Mouse (Mus musculus): ENCODE measurements around the gene Amy2a2.
"Not testable (repeated sequence)": the region's sequence is repeated elsewhere in the genome, so short reads cannot be mapped to it uniquely, and the experiment has no call there.

Gene Amy2a2

GRCm38 (mm10) chr3:113356558-113356957 is at the start of gene Amy2a2:
Gene Amy2a2, minus strand, starts transcription at chr3:113356658.
- not testable (repeated sequence) for DNase-seq

- not testable (repeated sequence) for DNase-seq
Observed at GRCm38 (mm10) chr3:113345484-113345883, 11.0 kb downstream of the Amy2a2 start.

GRCm38 (mm10) chr3:113323952-113324351 is 32.5 kb downstream of the Amy2a2 start, which contains the start of gene Amy2a3:
Gene Amy2a3, minus strand, starts transcription at chr3:113324052.
- DNase-seq = not testable (repeated sequence)

DNA sequence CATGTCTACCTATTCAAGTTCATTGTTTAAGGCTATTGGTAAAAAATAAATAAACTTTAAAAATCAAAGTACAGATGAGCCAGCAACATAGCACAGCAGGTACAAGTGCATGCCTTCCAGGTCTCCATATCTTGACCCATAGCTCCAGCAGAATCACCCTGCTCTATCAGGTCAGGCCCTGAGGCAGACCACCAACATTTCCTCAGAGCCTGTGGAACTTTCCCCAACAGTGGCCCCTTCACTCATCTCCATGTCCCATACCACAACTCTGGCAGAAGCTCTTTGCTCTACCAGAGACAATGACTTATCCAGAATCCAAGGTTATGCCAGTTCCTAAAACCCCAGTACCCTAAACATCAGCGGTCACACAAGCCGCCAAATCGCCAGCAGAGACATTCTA is 43.5 kb downstream of the Amy2a2 start:
- DNase-seq = not testable (repeated sequence)

Measured in right cerebral cortex, postnatal 25 days (tissue).